Mouse (Mus musculus): Measurements from ENCODE around the gene Chil1.
A peak's percentile ranks its signal among the peaks of the same experiment; 100 is the strongest.

DNA sequence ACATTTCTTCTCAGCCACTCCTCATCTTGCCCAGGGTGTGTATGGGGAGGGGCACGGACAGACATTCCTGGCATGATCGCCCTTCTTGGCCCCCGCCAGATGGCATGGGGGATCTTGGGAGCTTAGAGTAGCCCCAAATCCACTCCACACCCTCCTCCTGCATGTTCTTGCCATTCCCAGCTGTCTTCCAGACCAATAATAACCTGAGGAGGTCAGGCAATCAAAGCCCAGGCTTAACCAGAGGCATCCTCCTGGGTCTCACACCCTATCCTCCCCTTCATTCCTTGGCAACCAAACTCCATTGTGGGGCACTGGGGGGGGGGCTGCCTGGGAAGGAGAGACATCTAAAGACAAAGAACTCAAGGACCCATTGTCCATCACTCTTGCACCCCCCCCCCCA lies 21.6 kb upstream of the Chil1 start:
- TF ChIP-seq MYOG (IDR thresholded peaks at IDR 0.05; ENCODE audit: control insufficient read depth in 1 of 3, insufficient read depth in 1 of 3, insufficient read length in 2 of 3, low read depth in 2 of 3) (peak; percentile 92 to 99 (median 93)), USF1 (IDR thresholded peaks at IDR 0.05; ENCODE audit: low read depth) (no peak), POLR2A (IDR thresholded peaks at IDR 0.05; ENCODE audit: insufficient read length, low read depth) (no peak), SRF (IDR thresholded peaks at IDR 0.05; ENCODE audit: control insufficient read depth, insufficient read length, low read depth) (no peak), POLR2AphosphoS2 (IDR thresholded peaks at IDR 0.05; ENCODE audit: insufficient read length, low read depth) (no peak), MAX (IDR thresholded peaks at IDR 0.05; ENCODE audit: low read depth) (no peak), MYOD1 (IDR thresholded peaks at IDR 0.05; ENCODE audit: control insufficient read depth in 1 of 3, insufficient read length in 2 of 3, low read depth in 2 of 3) (peak; percentile 78 to 97 (median 79))

Data from myocyte (in vitro differentiated cells).